8 mouse cellular contexts compared by ENCODE assay signal in the genomic region with DNA sequence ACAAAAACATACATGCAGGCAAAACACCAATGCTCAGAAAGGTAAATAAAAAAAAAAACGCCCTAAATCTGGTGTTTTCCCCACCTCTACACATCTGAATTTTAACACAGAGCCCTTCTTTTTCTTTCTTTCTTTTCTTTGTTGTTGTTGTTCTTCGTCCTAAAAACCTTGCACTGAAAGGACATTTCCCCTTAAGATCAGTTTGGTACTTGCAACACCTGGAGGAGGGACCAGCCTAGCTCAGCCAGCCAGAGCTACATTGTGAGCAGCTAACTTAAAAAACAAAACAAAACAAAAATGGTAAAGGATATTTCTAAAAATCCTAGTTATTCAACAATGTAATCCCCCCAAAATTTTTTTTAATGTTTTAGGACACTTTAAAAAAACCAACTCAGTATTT. TPM values are rescaled to one million over a fixed set of nuclear protein-coding genes. Genes with fewer than 3 reads are reported as not detected.
DNase-seq lines count a peak whose midpoint lies in the region; ATAC-seq and TF ChIP-seq lines count a peak whose summit lies in the region.

No protein-coding gene starts in this region.

- DNase-seq in heart, postnatal 0 days (ENCODE audit: low spot score), result no peak
- no peak for DNase-seq in heart, adult 18-20 months
- DNase-seq in embryonic facial prominence, embryonic 10.5 days (ENCODE audit: low spot score), result no peak
- DNase-seq in adrenal gland, postnatal 36 days, result no peak
- DNase-seq in urinary bladder, adult 18-20 months (ENCODE audit: low spot score in 2 of 2), result no peak
- DNase-seq in urinary bladder, adult 2 months (ENCODE audit: low spot score), result no peak

- H3K4me1 ChIP-seq in heart, postnatal 0 days (ENCODE audit: control insufficient read depth, insufficient read depth), result 0 out of 2 replicates have a peak, but pooled peaks cover 13% of the 10 kb centered on the region
- peaks cover 27% of the 10 kb centered on the region for H3K4me1 ChIP-seq in embryonic facial prominence, embryonic 10.5 days
- H3K4me1 ChIP-seq in hindbrain, embryonic 16.5 days (ENCODE audit: control insufficient read depth, insufficient read depth, low read depth, low read length), result peaks cover 10% of the 10 kb centered on the region
- H3K4me1 ChIP-seq in midbrain, embryonic 12.5 days, result peaks cover 45% of the 10 kb centered on the region

- H3K4me3 ChIP-seq in heart, postnatal 0 days (ENCODE audit: low read depth, low read length), result peak overlapping the region; percentile 80
- H3K4me3 ChIP-seq in embryonic facial prominence, embryonic 10.5 days, result peak overlapping the region; percentile 77
- H3K4me3 ChIP-seq in hindbrain, embryonic 16.5 days (ENCODE audit: low read length), result peak overlapping the region; percentile 74
- H3K4me3 ChIP-seq in midbrain, embryonic 12.5 days, result peak overlapping the region; percentile 77

- H3K9me3 ChIP-seq in heart, postnatal 0 days (replicated peaks; ENCODE audit: control insufficient read depth, low read length), result no peaks in the 10 kb centered on the region
- no peaks in the 10 kb centered on the region for H3K9me3 ChIP-seq in embryonic facial prominence, embryonic 10.5 days
- H3K9me3 ChIP-seq in hindbrain, embryonic 16.5 days (ENCODE audit: control insufficient read depth, low read length), result no peaks in the 10 kb centered on the region
- no peaks in the 10 kb centered on the region for H3K9me3 ChIP-seq in midbrain, embryonic 12.5 days

- no peaks in the 10 kb centered on the region for H3K36me3 ChIP-seq in heart, postnatal 0 days (replicated peaks; ENCODE audit: control insufficient read depth, insufficient read depth, low read length)
- no peaks in the 10 kb centered on the region for H3K36me3 ChIP-seq in embryonic facial prominence, embryonic 10.5 days (replicated peaks)
- no peaks in the 10 kb centered on the region for H3K36me3 ChIP-seq in hindbrain, embryonic 16.5 days (ENCODE audit: control insufficient read depth, insufficient read depth, low read length)
- H3K36me3 ChIP-seq in midbrain, embryonic 12.5 days, result no peaks in the 10 kb centered on the region

- H3K4me2 ChIP-seq in heart, postnatal 0 days (ENCODE audit: low read depth, low read length), result peak overlapping the region; percentile 83
- H3K4me2 ChIP-seq in hindbrain, embryonic 16.5 days (ENCODE audit: low read length), result peak overlapping the region; percentile 99
- H3K4me2 ChIP-seq in midbrain, embryonic 12.5 days (replicated peaks), result peak overlapping the region; percentile 92

- H3K27ac ChIP-seq in heart, postnatal 0 days (ENCODE audit: low read depth), result peak overlapping the region; percentile 100
- no peak overlapping the region; the same call in 1 of the 2 replicates for H3K27ac ChIP-seq in embryonic facial prominence, embryonic 10.5 days (replicated peaks)
- peak overlapping the region; percentile 54 for H3K27ac ChIP-seq in hindbrain, embryonic 16.5 days (ENCODE audit: low read depth, low read length)
- H3K27ac ChIP-seq in midbrain, embryonic 12.5 days (replicated peaks), result no peak overlapping the region; the same call in 1 of the 2 replicates

- 53% methylated on average over 2 of the region's 2 CpGs for WGBS in heart, postnatal 0 days
- whole genome bisulfite sequencing in embryonic facial prominence, embryonic 10.5 days, result 41% methylated on average over 2 of the region's 2 CpGs
- 43% methylated on average over 2 of the region's 2 CpGs for WGBS in hindbrain, embryonic 16.5 days
- WGBS in midbrain, embryonic 12.5 days, result 51% methylated on average over 2 of the region's 2 CpGs

- TF ChIP-seq CTCF in heart, postnatal 0 days (IDR thresholded peaks at IDR 0.05; ENCODE audit: low read depth), result no peak

- no peak for ATAC-seq in heart, postnatal 0 days (ENCODE audit: insufficient read depth, low read depth)
- no peak for ATAC-seq in hindbrain, embryonic 16.5 days
- ATAC-seq in midbrain, embryonic 12.5 days (ENCODE audit: low FRiP score, low read depth), result no peak

- TF ChIP-seq EP300 in heart, postnatal 0 days (IDR thresholded peaks at IDR 0.05; ENCODE audit: low read depth), result no peak; the same call in 1 of the 2 replicates

- H3K27me3 ChIP-seq in heart, postnatal 0 days (ENCODE audit: control insufficient read depth, insufficient read depth, low read length), result no peaks in the 10 kb centered on the region
- no peaks in the 10 kb centered on the region for H3K27me3 ChIP-seq in embryonic facial prominence, embryonic 10.5 days (replicated peaks; ENCODE audit: low read depth, poor library complexity, severe bottlenecking)
- H3K27me3 ChIP-seq in hindbrain, embryonic 16.5 days (replicated peaks; ENCODE audit: control insufficient read depth, insufficient read depth, low read length), result no peaks in the 10 kb centered on the region
- H3K27me3 ChIP-seq in midbrain, embryonic 12.5 days, result no peaks in the 10 kb centered on the region

- peak overlapping the region; percentile 85; the same call in 1 of the 2 replicates for H3K9ac ChIP-seq in heart, postnatal 0 days (replicated peaks; ENCODE audit: low read depth, low read length)
- no peak overlapping the region for H3K9ac ChIP-seq in hindbrain, embryonic 16.5 days (ENCODE audit: low read depth, low read length)
- H3K9ac ChIP-seq in midbrain, embryonic 12.5 days (replicated peaks), result 0 out of 2 replicates have a peak overlapping the region, but pooled peaks have one; percentile 34

RNA-seq across cellular contexts. Expression of a gene that starts 6.1 kb away (rescaled TPM):
- total RNA-seq in heart, postnatal 0 days (2014; rRNA removed; ENCODE audit: low replicate concordance), result 2.3 and 5.9 TPM in 2 replicates
- 4.3 and 4.9 TPM in 2 replicates for polyA plus RNA-seq in heart, postnatal 0 days (2015; fragmentation: Nextera tagmentation; extraction: Ambion mirVana)
- 10 to 100 TPM; 27.0 to 28.6 TPM for total RNA-seq in heart, adult 18-20 months (2021)
- polyA plus RNA-seq in embryonic facial prominence, embryonic 10.5 days (2016; fragmentation: Nextera tagmentation; extraction: Ambion mirVana), result 9.6 and 12.1 TPM in 2 replicates
- 10.1 and 11.8 TPM in 2 replicates for polyA plus RNA-seq in hindbrain, embryonic 16.5 days (2015; fragmentation: Nextera tagmentation; extraction: Ambion mirVana)
- 22.2 and 24.2 TPM in 2 replicates for polyA plus RNA-seq in midbrain, embryonic 12.5 days (2016; fragmentation: Nextera tagmentation; extraction: Ambion mirVana)
- total RNA-seq in adrenal gland, postnatal 36 days (2021), result 10 to 100 TPM; 49.9 to 58.3 TPM
- 3.5 and 10.7 TPM in 2 replicates for polyA plus RNA-seq in urinary bladder, adult 2 months (2012; rRNA removed)

Comparison
In these comparisons a context has a peak if more than half of its experiments do, and no peak if none do; other contexts are left out.
1. H3K27ac ChIP-seq: peak in heart, postnatal 0 days (single experiment) and hindbrain, embryonic 16.5 days (single experiment); none in embryonic facial prominence, embryonic 10.5 days (single experiment) and midbrain, embryonic 12.5 days (single experiment).
2. Peak in every context shown above with its lines, with median percentiles within 50 percentile points of each other: H3K4me2 ChIP-seq and H3K4me3 ChIP-seq.